Mouse (Mus musculus) layer of hippocampus, adult 8-10 months (tissue): ENCODE data around the gene Fam168b. TPM values are rescaled to one million over a fixed set of nuclear protein-coding genes. Genes with fewer than 3 reads are reported as not detected.
A peak's percentile ranks its signal among the peaks of the same experiment; 100 is the strongest.

Source experiments
- DNase-seq, 2 experiments: peaks; one replicate each; pipeline ENCODE4 v3.0.0; 2022; ENCODE audit warnings: low spot score in 2 of 2
- total RNA-seq, 4 experiments: library from RNA; stranded (reverse); gene quantifications; 2 replicates each; pipeline ENCODE4 v1.2.4; 2022

Fam168b gene
- total RNA-seq, 4 experiments from 2014 or later = 182 to 227 (median 212) TPM

GRCm38 (mm10) chr1:34815843-34816242 is 27.0 kb downstream of the Fam168b start:
- no peak for DNase-seq

GRCm38 (mm10) chr1:34812407-34813247 is 30.2 kb downstream of the Fam168b start:
- DNase-seq = no peak

- DNase-seq = no peak
Observed at GRCm38 (mm10) chr1:34811581-34811980, 31.3 kb downstream of the Fam168b start.

DNA sequence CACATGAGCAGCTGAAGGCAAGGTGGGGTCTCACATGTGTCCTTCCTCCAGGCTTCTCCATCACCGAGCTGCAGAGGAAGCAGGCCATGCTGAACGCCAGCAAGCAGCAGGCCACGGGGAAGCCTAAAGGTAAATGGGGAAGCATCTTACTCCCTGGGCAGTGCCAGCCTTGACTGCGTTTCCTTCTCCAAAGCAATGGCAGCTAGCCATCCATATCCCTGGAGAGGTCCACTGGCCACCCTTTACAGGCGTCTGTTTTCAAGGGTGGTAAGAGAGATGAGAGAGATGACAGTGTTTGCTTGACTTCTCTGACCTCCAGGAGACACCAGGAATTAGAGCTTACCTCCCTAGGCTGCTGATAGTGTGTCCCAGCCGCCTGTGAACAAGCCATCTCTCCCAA is 31.8 kb downstream of the Fam168b start:
- no peak for DNase-seq

DNA sequence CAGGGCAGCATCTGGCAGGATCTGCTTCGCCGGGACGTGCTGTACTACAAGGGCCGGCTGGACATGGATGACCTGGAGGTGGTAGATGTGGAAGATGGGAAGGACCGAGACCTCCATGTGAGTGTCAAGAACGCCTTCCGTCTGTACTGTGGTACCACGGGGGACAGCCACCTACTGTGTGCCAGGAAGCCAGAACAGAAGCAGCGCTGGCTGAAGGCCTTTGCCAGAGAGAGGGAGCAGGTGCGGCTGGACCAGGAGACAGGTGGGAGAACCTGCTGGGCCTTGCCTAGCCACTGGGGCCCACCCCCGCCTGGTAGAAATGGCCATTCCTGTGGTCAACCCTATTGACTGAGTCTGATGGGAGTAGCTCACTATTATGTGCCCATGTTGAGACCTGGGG is 32.6 kb downstream of the Fam168b start:
- no peak for DNase-seq

DNA sequence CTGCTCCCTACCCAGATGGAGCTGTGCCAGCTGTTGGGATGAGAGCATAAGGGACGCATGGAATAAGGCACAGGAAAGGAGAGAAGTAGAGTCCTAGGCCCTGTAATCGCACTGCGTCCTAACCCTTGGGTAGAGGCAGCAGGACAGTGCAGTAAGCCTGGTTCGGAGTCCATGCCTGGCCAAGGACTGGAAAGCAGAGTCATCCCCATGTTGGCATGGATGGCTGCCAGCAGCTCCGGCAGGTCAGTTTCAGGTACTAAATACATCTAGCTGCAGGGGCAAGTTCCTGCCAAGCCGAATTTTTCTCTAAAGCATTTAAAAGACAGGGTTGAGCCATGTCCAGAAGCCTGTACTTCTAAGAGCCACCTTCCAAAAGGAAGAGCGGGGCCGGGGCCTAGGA is 34.4 kb downstream of the Fam168b start:
- no peak for DNase-seq

DNA sequence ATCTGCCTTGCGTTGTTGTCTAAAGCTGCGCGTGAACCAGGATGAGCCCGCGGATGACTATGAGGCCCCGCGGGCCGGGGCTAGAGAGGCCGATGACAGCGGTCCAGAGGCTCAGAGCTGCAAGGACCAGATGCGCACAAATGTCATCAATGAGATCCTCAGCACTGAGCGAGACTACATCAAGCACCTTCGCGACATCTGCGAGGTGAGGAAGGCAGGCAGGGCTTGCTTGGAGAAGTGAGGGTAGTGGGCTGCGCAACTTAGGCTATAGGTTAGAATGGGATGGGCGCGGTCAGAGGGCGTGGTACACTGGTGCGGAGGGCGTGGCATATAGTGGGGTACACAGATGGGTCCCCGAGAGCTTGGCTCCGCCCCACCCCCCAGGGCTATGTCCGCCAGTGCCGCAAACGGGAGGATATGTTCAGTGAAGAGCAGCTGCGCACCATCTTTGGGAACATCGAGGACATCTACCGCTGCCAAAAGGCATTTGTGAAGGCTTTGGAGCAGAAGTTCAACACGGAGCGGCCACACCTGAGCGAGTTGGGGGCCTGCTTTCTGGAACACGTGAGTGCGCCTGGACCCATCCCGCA is 36.8 kb downstream of the Fam168b start:
- no peak for DNase-seq

- no peak for DNase-seq
Observed at GRCm38 (mm10) chr1:34804863-34805262, 38.0 kb downstream of the Fam168b start.

DNA sequence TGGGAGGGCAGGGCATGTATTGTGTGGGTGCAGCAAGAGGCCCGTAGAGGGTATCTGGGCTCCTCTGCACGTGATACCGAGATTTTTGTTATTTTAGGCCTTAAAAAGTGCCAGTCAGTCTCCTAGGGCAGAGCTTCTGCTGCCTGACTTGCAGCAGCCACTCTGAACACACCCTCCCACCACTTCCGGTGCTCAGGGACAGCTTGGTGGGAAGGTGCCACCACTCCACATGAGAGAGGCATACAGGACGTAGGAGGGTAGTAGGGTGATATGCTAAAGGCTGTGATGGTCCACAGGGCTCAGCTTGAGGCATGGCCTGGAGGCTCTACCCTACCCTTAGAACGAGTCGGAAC is 40.6 kb downstream of the Fam168b start:
- peak in 1 of 2 experiments; percentile 70 for DNase-seq

- DNase-seq = no peak
Observed at GRCm38 (mm10) chr1:34801616-34802289, 41.1 kb downstream of the Fam168b start.

DNA sequence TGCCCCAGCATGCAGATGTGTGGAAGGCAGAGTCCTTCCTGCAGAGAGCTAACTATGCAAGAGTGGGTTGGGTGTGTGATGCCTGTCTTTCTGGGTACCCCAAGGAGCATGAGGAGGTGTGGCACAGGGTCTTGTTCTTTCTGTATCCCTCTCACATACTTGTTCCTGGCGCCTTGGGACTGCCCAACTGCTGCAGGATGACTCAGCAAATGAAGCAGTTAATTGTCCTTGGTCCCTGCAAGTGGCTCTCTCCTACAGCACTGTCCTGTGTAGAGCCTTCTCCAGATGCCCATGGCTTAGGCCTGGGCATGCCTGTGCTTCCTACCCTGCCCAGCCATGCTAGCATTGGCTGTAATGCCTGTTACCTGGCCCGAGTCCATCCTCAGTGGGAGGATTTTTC is 43.7 kb downstream of the Fam168b start:
- no peak for DNase-seq

DNA sequence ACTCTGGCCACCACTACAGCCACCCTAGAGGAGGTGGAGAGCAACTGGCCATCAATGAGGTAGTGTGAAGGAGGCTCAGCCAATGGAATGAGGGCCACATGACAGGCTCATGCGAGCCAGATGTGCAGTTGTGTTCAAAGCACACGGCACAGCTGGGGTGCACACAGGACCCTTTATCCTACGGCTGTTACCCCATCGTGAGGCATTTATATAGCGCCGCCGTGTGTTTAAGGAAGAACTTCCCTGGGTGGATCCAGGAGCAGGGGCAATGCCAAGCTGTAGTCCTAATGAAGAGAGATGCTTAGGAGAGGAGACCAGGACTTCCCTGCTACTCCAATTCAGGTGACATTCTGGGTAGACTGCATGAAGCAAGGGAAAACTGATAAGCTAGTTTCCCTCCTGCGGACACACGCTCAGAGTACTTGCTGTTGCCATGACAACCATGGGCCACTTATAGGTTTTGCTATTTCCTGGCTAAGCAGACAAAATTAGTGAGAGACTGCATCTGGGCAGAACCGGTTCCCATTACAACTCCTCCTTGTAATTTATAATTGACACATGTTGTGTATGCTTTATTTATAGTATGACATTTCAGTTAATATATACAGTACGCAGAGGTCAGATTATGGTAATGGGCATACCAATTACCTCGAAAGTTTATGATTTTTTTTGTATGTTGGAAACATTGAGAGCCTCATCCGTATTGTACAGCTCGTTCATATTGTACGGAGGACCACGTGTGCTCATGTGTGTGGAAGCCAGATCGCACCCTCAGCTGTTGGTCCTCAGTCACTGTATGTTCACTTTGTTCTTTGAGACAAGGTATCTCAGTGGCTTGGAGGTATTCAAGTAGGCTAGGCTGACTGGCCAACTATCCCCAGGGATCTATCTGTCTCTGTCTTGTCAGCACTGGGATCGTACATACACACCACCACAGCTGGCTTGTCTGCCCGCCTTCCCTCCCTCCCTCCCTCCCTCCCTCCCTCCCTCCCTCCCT is 49.3 kb downstream of the Fam168b start:
- DNase-seq = peak in 1 of 2 experiments; percentile 37

DNA sequence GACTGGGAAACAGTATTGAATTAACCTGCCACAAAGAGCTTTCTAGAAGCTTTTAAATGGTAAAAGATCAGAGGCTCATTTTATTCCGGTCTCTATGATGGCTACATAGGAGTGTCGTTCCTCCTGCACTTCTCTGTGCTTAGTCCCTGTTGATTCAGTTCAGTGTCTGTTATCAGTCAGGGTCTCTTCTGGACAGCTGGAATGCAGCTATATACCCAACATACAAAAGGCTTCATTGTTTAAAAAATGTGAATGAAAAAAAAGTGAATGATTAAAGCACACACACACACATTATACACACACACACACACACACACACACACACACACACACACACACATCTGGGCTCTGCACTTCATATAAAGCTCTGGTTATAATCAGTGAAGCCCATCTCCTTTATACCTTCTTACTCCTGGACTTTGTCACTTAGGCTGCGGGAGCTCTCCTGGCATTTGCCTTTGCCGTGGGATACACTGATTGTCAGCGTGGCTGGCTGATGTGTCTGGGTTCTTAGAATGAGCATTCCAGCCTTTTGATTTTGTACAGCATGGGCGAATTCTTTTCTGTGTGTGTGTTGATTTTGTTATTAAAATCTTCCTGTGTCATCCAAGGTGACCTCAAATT is 59.2 kb downstream of the Fam168b start:
- DNase-seq = no peak

GRCm38 (mm10) chr1:34775870-34776269 is 67.0 kb downstream of the Fam168b start:
- no peak for DNase-seq

DNA sequence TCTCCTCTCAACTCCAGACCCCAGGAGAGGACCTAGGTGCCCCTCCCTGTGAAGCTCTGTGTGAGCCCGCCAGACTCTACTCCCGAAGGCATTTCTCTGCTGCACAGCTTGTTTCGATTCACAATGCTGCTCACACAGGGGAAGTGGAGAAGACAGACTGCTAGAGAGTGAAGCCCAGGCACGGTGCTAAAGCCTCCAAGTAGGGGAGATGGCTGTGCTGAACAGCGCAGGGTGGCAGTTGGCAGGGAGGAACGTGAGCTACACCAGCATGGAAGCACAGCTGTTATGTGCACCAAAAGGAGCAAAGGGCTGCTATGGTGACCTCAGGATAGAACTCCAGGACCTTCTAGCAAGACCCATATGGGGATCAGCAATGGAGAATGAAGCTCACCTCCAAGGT is 74.0 kb downstream of the Fam168b start:
- no peak for DNase-seq

DNA sequence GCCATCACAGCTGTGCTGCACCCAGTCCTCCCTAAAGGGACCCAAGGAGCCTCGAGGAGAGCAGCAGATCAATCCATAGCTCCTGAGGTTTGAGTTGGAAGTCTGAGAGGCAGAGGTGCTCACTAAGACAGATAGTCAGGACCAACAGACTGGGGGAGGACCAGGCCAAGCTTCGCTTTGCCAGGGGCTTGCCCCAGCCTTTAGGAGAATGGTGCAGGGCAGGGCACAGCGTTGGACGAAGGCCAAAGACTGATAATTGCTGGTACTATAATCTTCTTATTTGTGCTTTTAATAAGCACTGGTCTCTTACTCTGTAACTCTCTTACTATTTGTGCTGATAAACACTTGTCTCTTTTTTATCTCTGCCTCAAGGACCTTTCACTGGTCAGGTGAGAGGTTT is 75.0 kb downstream of the Fam168b start:
- DNase-seq = no peak

DNA sequence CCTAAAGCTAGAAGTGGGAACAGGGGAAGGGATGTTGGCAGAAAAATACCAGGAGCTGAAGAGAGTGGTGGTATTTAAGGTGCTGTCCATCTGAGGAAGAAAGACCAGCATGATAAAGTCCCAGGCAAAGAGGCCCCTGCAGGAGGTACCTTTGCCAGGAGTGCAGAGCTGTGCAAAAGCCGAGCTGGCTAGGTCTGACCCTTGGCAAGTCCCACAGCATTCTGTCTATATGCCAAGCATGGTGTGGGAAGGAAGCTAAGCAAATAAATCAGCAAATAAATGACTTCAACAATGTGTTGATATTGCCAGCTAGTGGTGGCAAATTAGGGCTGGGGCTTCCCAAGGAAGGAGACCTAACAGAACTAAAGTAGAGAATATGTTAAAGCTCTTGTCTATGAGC is 76.0 kb downstream of the Fam168b start:
- no peak for DNase-seq
